In genomic region chr7:105802771-105803170, GRCm38 (mm10) we compare ENCODE assay signal across 27 mouse cellular contexts. TPM values are rescaled to one million over a fixed set of nuclear protein-coding genes. Genes with fewer than 3 reads are reported as not detected.
DNase-seq lines count a peak whose midpoint lies in the region; ATAC-seq and TF ChIP-seq lines count a peak whose summit lies in the region.
"Had no signal": no experiment of that assay in that cellular context is flagged by ENCODE, and none has a peak within 500 bp of the region (broad histone marks: within the 10 kb centered on the region; RNA-seq: fewer than 3 reads in every experiment).

No protein-coding gene starts in this region.

- no peaks in the 10 kb centered on the region for H3K27me3 ChIP-seq in heart, adult 2 months (ENCODE audit: control insufficient read depth, insufficient read depth, low read length)
- no peaks in the 10 kb centered on the region for H3K27me3 ChIP-seq in intestine, embryonic 14.5 days (replicated peaks; ENCODE audit: control insufficient read depth, insufficient read depth, low read length)
- H3K27me3 ChIP-seq in intestine, embryonic 15.5 days (replicated peaks): no peaks in the 10 kb centered on the region
- H3K27me3 ChIP-seq: forebrain, embryonic 13.5 days; hindbrain, embryonic 15.5 days; limb, embryonic 12.5 days had no signal

- H3K4me3 ChIP-seq in heart, adult 2 months: no peak overlapping the region
- H3K4me3 ChIP-seq in intestine, embryonic 14.5 days (ENCODE audit: low read depth, low read length): no peak overlapping the region
- H3K4me3 ChIP-seq in intestine, embryonic 15.5 days (replicated peaks): no peak overlapping the region
- H3K4me3 ChIP-seq in brown adipose tissue, adult 24 weeks (ENCODE audit: insufficient read depth, low read depth, low read length): no peak overlapping the region
- H3K4me3 ChIP-seq: erythroblast, embryonic 14.5 days; forebrain, embryonic 13.5 days; hindbrain, embryonic 10.5 days; hindbrain, embryonic 15.5 days; limb, embryonic 12.5 days; liver, embryonic 15.5 days had no signal

- intact Hi-C loops in heart, adult 2 months (cut with DNase I): loop anchor here (5.0 kb wide), 1 partner anchor 35 kb away; no protein-coding TSS in a partner anchor

- peaks cover 14% of the 10 kb centered on the region for H3K36me3 ChIP-seq in heart, adult 2 months (ENCODE audit: control insufficient read depth, insufficient read depth, low read length)
- H3K36me3 ChIP-seq in intestine, embryonic 14.5 days (ENCODE audit: control insufficient read depth, insufficient read depth, low read length): peaks cover 7% of the 10 kb centered on the region; the same call in 1 of the 2 replicates
- no peaks in the 10 kb centered on the region for H3K36me3 ChIP-seq in intestine, embryonic 15.5 days
- H3K36me3 ChIP-seq: hindbrain, embryonic 15.5 days; liver, embryonic 15.5 days had no signal

- no peak overlapping the region for H3K9ac ChIP-seq in heart, adult 2 months (ENCODE audit: low read depth, low read length)
- H3K9ac ChIP-seq in intestine, embryonic 14.5 days (ENCODE audit: low read length): no peak overlapping the region
- H3K9ac ChIP-seq in intestine, embryonic 15.5 days: no peak overlapping the region
- H3K9ac ChIP-seq: forebrain, embryonic 13.5 days; hindbrain, embryonic 15.5 days; limb, embryonic 12.5 days; liver, embryonic 15.5 days; lung, embryonic 14.5 days had no signal

- 27% methylated on average over 1 of the region's 1 CpGs for WGBS in heart, adult 2 months
- WGBS in intestine, embryonic 14.5 days: 38% methylated on average over 1 of the region's 1 CpGs
- WGBS in intestine, embryonic 15.5 days: 39% methylated on average over 1 of the region's 1 CpGs

- no peak for DNase-seq in heart, adult 2 months
- DNase-seq in heart, postnatal 4 days: no peak
- DNase-seq in intestine, embryonic 14.5 days (ENCODE audit: low spot score): no peak
- DNase-seq in 3T3-L1 (ENCODE audit: low read depth, low spot score): peak; percentile 49
- no peak for DNase-seq in right cerebral cortex, postnatal 25 days
- DNase-seq: adrenal gland, postnatal 25 days; B cell, adult 2 months; cerebellum, adult 2 months; cerebellum, postnatal 14 days; kidney, adult 9 months; kidney, postnatal 10 days; lung, embryonic 14.5 days; lung, postnatal 14 days; spleen, adult 18-20 months; thymus, postnatal 4 days had no signal

- ATAC-seq in intestine, embryonic 14.5 days (replicated peaks; ENCODE audit: low FRiP score, low TSS enrichment, low read depth): no peak
- no peak for ATAC-seq in intestine, embryonic 15.5 days
- ATAC-seq: forebrain, embryonic 13.5 days; inflammation-experienced regulatory T-cells, adult 6 months; midbrain, embryonic 16.5 days had no signal

- TF ChIP-seq POLR2A in heart, adult 2 months (IDR thresholded peaks at IDR 0.05; ENCODE audit: insufficient read depth, low read depth, low read length): no peak

- peaks cover 5% of the 10 kb centered on the region for H3K4me1 ChIP-seq in heart, adult 2 months (ENCODE audit: control insufficient read depth, insufficient read depth, low read length)
- peaks cover 9% of the 10 kb centered on the region; the same call in 1 of the 2 replicates for H3K4me1 ChIP-seq in intestine, embryonic 14.5 days (replicated peaks; ENCODE audit: control insufficient read depth, insufficient read depth, low read length)
- H3K4me1 ChIP-seq in intestine, embryonic 15.5 days (replicated peaks): no peaks in the 10 kb centered on the region
- H3K4me1 ChIP-seq in brown adipose tissue, adult 24 weeks (ENCODE audit: control insufficient read depth, insufficient read depth, insufficient read length, low read length): peaks cover 18% of the 10 kb centered on the region
- H3K4me1 ChIP-seq: forebrain, embryonic 13.5 days; hindbrain, embryonic 10.5 days; hindbrain, embryonic 15.5 days; limb, embryonic 12.5 days; liver, embryonic 15.5 days had no signal

- no peaks in the 10 kb centered on the region for H3K9me3 ChIP-seq in intestine, embryonic 14.5 days (ENCODE audit: control insufficient read depth, low read length)
- H3K9me3 ChIP-seq in intestine, embryonic 15.5 days: no peaks in the 10 kb centered on the region
- H3K9me3 ChIP-seq: forebrain, embryonic 13.5 days; hindbrain, embryonic 10.5 days; hindbrain, embryonic 15.5 days; limb, embryonic 12.5 days; liver, embryonic 15.5 days had no signal

- H3K4me2 ChIP-seq in intestine, embryonic 14.5 days (ENCODE audit: low read length): no peak overlapping the region
- no peak overlapping the region for H3K4me2 ChIP-seq in intestine, embryonic 15.5 days (replicated peaks)
- H3K4me2 ChIP-seq: forebrain, embryonic 13.5 days; heart, embryonic 11.5 days; hindbrain, embryonic 15.5 days; limb, embryonic 12.5 days; liver, embryonic 15.5 days; lung, embryonic 14.5 days had no signal

- H3K27ac ChIP-seq in heart, adult 2 months: peak overlapping the region; percentile 26
- H3K27ac ChIP-seq in intestine, embryonic 14.5 days (ENCODE audit: low read depth): peak overlapping the region; percentile 59
- no peak overlapping the region for H3K27ac ChIP-seq in intestine, embryonic 15.5 days
- H3K27ac ChIP-seq in brown adipose tissue, adult 24 weeks (replicated peaks; ENCODE audit: low read depth, low read length): peak overlapping the region; percentile 80; the same call in 1 of the 2 replicates
- H3K27ac ChIP-seq: forebrain, embryonic 13.5 days; hindbrain, embryonic 10.5 days; hindbrain, embryonic 15.5 days; limb, embryonic 12.5 days; liver, embryonic 15.5 days had no signal

- TF ChIP-seq CTCF in heart, adult 2 months (IDR thresholded peaks at IDR 0.05): no peak

- no peaks in the 10 kb centered on the region for H3K79me2 ChIP-seq in heart, adult 2 months (replicated peaks; ENCODE audit: control insufficient read depth, insufficient read depth, low read length)

- no peak for TF ChIP-seq EP300 in heart, adult 2 months (IDR thresholded peaks at IDR 0.05; ENCODE audit: insufficient read depth, low read depth, low read length)

RNA-seq across cellular contexts. Expression of gene Mrpl17, which starts 8.1 kb away (rescaled TPM):
- total RNA-seq in heart, adult 2 months (2021): 100 to 1,000 TPM in 1 of 2 experiments, 10 to 100 TPM in 1; 93.1 to 133 TPM
- 139 and 144 TPM in 2 replicates for polyA plus RNA-seq in heart, adult 2 months (2012; rRNA removed)
- total RNA-seq in heart, postnatal 4 days (2021): 100 to 1,000 TPM; 106 to 111 TPM
- 379 and 393 TPM in 2 replicates for polyA plus RNA-seq in intestine, embryonic 14.5 days (2014; fragmentation: Nextera tagmentation; extraction: Ambion mirVana)
- 372 and 398 TPM in 2 replicates for polyA plus RNA-seq in intestine, embryonic 15.5 days (2015; fragmentation: Nextera tagmentation; extraction: Ambion mirVana)
- 175 and 225 TPM in 2 replicates for polyA plus RNA-seq in brown adipose tissue, adult 24 weeks (2012; ENCODE audit: insufficient read depth, insufficient read length, missing spikeins)

RNA-seq across cellular contexts. Expression of gene Dchs1, which starts 15.3 kb away (rescaled TPM):
- 1 to 10 TPM; 7.2 to 8.5 TPM for total RNA-seq in heart, adult 2 months (2021)
- polyA plus RNA-seq in heart, adult 2 months (2012; rRNA removed): 8.0 and 11.0 TPM in 2 replicates
- 10 to 100 TPM; 36.3 to 40.0 TPM for total RNA-seq in heart, postnatal 4 days (2021)
- polyA plus RNA-seq in intestine, embryonic 14.5 days (2014; fragmentation: Nextera tagmentation; extraction: Ambion mirVana): 17.5 and 18.7 TPM in 2 replicates
- polyA plus RNA-seq in intestine, embryonic 15.5 days (2015; fragmentation: Nextera tagmentation; extraction: Ambion mirVana): 8.2 and 8.3 TPM in 2 replicates
- polyA plus RNA-seq in brown adipose tissue, adult 24 weeks (2012; ENCODE audit: insufficient read depth, insufficient read length, missing spikeins): 0.55 and 0.71 TPM in 2 replicates
- total RNA-seq: neutrophil, adult 5-6 weeks had no signal
- polyA plus RNA-seq: erythroblast, embryonic 14.5 days had no signal

RNA-seq across cellular contexts. Expression of gene Tpp1, which starts 50.7 kb away (rescaled TPM):
- 10 to 100 TPM; 42.1 to 50.3 TPM for total RNA-seq in heart, adult 2 months (2021)
- polyA plus RNA-seq in heart, adult 2 months (2012; rRNA removed): 66.1 and 90.0 TPM in 2 replicates
- total RNA-seq in heart, postnatal 4 days (2021): 10 to 100 TPM; 40.5 to 42.2 TPM
- 74.1 and 85.8 TPM in 2 replicates for polyA plus RNA-seq in intestine, embryonic 14.5 days (2014; fragmentation: Nextera tagmentation; extraction: Ambion mirVana)
- polyA plus RNA-seq in intestine, embryonic 15.5 days (2015; fragmentation: Nextera tagmentation; extraction: Ambion mirVana): 109 TPM in 2 replicates
- 64.0 and 83.2 TPM in 2 replicates for polyA plus RNA-seq in brown adipose tissue, adult 24 weeks (2012; ENCODE audit: insufficient read depth, insufficient read length, missing spikeins)

RNA-seq across cellular contexts. Expression of gene Taf10, which starts 58.6 kb away (rescaled TPM):
- total RNA-seq in heart, adult 2 months (2021): 100 to 1,000 TPM; 110 to 115 TPM
- 158 and 176 TPM in 2 replicates for polyA plus RNA-seq in heart, adult 2 months (2012; rRNA removed)
- total RNA-seq in heart, postnatal 4 days (2021): 100 to 1,000 TPM; 122 to 125 TPM
- 163 and 185 TPM in 2 replicates for polyA plus RNA-seq in intestine, embryonic 14.5 days (2014; fragmentation: Nextera tagmentation; extraction: Ambion mirVana)
- polyA plus RNA-seq in intestine, embryonic 15.5 days (2015; fragmentation: Nextera tagmentation; extraction: Ambion mirVana): 134 and 140 TPM in 2 replicates
- 146 and 163 TPM in 2 replicates for polyA plus RNA-seq in brown adipose tissue, adult 24 weeks (2012; ENCODE audit: insufficient read depth, insufficient read length, missing spikeins)
